Mouse (Mus musculus) urinary bladder, postnatal 36 days (tissue): Measurements from ENCODE around the gene Aldh3b3.
"Not testable (repeated sequence)": the region's sequence is repeated elsewhere in the genome, so short reads cannot be mapped to it uniquely, and the experiment has no call there.

Experiments
- DNase-seq, 2 experiments: peaks; one replicate each; pipeline ENCODE4 v3.0.0; 2022; ENCODE audit warnings: low spot score in 2 of 2, mixed read lengths in 1 of 2

Gene Aldh3b3

GRCm38 (mm10) chr19:3935896-3936850, 22.3 kb upstream of the Aldh3b3 start:
- peak; percentile 59 to 71 for DNase-seq

DNA sequence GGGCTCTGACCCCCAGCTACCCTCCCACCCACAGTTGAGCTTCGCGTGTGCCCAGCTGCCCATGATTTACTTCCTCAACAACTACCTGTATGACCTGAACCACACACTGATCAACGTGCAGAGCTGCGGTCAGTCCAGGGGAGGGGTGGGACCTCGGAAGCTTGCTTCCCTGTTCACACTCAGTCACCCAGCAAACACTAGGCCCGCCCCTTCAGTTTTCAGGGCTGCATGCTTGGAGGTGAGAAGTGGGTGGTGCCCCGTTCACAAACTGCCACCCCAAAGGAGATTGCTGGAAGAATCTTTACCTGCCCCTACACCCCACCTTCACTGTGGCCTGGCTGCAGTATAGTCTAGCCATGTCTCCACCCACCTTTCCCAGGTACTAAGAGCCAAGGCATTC, 16.1 kb upstream of the Aldh3b3 start:
- DNase-seq: no peak

- DNase-seq: no peak
Measured at GRCm38 (mm10) chr19:3942986-3943735, 15.3 kb upstream of the Aldh3b3 start.

- no peak for DNase-seq
Measured at GRCm38 (mm10) chr19:3945872-3946564, 12.4 kb upstream of the Aldh3b3 start.

GRCm38 (mm10) chr19:3946715-3947114, 11.7 kb upstream of the Aldh3b3 start:
- DNase-seq: peak; percentile 67 to 72

GRCm38 (mm10) chr19:3947813-3948212, 10.6 kb upstream of the Aldh3b3 start:
- no peak for DNase-seq

DNA sequence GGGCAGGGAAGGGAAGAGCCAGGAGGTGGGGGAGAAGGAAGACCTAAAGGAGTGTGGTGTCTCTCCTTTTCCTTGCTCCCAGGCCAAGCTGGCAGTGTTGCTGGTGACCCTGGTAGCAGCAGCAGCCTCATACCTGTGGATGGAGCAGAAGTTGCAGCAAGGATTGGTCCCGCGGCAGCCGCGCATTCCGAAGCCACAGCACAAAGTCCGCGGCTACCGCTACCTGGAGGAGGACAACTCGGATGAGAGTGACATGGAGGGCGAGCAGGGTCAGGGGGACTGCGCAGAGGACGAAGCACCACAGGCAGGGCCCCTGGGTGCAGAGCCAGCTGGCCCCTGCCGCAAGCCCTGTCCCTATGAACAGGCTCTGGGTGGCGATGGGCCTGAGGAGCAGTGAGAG, 9.9 kb upstream of the Aldh3b3 start:
- DNase-seq: no peak

GRCm38 (mm10) chr19:3950331-3950730, 8.1 kb upstream of the Aldh3b3 start:
- no peak for DNase-seq

- no peak for DNase-seq
Measured at GRCm38 (mm10) chr19:3951461-3951860, 7.0 kb upstream of the Aldh3b3 start.

- DNase-seq: no peak
Measured at GRCm38 (mm10) chr19:3952099-3952498, 6.3 kb upstream of the Aldh3b3 start.

GRCm38 (mm10) chr19:3955033-3955432, 3.4 kb upstream of the Aldh3b3 start:
- no peak for DNase-seq

GRCm38 (mm10) chr19:3955804-3956203, 2.6 kb upstream of the Aldh3b3 start:
- DNase-seq: no peak

GRCm38 (mm10) chr19:3957296-3958036, 979 bp upstream of the Aldh3b3 start:
- not testable (repeated sequence) for DNase-seq

GRCm38 (mm10) chr19:3959030-3959429, 585 bp downstream of the Aldh3b3 start:
- DNase-seq: peak in 1 of 2 experiments; percentile 48

DNA sequence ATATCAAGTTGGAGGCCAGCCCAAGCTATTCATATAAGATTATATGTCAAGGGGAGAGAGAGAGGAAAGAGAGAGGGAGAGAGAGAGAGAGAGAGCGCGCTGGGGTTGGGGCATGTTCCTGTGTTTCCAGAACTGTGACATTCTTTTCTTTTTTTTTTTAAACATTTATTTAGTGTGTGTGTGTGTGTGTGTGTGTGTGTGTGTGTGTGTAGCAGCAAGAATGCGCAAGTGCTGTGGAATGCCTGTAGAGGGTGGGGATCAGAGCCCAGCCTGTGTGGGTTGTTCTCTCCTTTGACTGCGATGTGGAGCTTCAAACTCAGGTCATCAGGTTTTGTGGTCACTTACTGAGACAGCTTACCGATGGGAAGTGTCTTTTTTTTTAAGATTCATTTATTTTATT, 1.8 kb downstream of the Aldh3b3 start:
- no peak for DNase-seq

DNA sequence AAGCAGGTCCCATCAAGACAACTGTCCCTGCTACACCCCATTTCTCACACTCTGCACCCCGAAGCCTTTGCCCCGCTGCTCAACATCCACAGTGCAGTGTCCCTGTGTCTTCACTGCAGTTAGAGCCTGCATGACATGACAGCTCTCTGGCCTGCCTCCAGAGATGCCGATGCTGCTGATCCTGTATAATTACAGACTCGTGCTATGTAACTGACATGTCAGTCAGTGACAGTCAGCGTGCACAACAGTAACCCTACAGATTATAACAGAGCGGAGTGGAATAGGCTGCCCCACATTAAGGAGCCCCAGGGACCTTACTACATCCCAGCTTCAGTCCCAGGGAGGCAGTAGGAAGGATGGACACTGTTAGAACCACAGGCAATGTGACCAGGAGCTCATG, 3.4 kb downstream of the Aldh3b3 start:
- not testable (repeated sequence) for DNase-seq

GRCm38 (mm10) chr19:3962469-3962868, 4.0 kb downstream of the Aldh3b3 start:
- no peak for DNase-seq

GRCm38 (mm10) chr19:3964030-3964429, 5.6 kb downstream of the Aldh3b3 start:
- DNase-seq: no peak

- DNase-seq: no peak
Measured at GRCm38 (mm10) chr19:3966330-3967075, 8.1 kb downstream of the Aldh3b3 start.

DNA sequence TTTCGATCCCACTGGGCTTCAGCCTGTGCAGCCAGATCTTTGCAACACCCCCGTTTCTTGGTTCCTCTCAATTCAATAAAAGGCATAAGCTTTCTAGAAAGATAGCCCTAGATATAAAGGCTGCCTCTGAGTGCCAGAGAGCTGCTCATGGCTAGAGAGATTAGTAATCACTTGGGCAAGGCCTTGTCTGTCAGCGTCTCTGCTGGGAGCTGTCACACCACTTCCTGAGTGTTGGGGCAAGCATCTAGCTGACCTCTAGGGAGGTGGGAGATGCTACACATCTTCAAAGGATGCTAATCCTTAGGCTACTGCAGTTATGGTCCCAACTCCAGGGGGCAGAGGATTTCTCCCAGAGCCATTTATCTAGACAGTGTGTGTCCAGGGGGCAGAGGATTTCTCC, 8.8 kb downstream of the Aldh3b3 start:
- no peak for DNase-seq

GRCm38 (mm10) chr19:3972229-3972628, 13.8 kb downstream of the Aldh3b3 start, which contains the start of gene Aldh3b2:
Gene Aldh3b2, plus strand, starts transcription at chr19:3972328.
- peak; percentile 72 to 84 for DNase-seq
